Mouse (Mus musculus) megakaryocyte-erythroid progenitor cell, adult 5-6 weeks (primary cell): ENCODE results near the gene Zfp853. TPM values are rescaled to one million over a fixed set of nuclear protein-coding genes. Genes with fewer than 3 reads are reported as not detected.

Source experiments
- ATAC-seq: replicated peaks from 2 replicates; pipeline ENCODE4 v1.8.0; 2016; ENCODE audit warnings: mild to moderate bottlenecking, inconsistent platforms; ENCODE audit not compliant: severe bottlenecking, poor library complexity, low FRiP score, low TSS enrichment
- total RNA-seq, 2 experiments: library from RNA; stranded (forward) in 1 of 2; stranded (reverse) in 1 of 2; fragments of 200-1000, 215-1000 nt in 1 of 2; fragments of >200 nt in 1 of 2; fragmentation: Nextera tagmentation in 1 of 2; gene quantifications; 2 replicates each; pipeline ENCODE4 v1.2.3; 2014 to 2017

The Zfp853 gene
- total RNA-seq (2014; fragmentation: Nextera tagmentation) (not detected in 2 replicates), total RNA-seq (2017) (not detected in 2 replicates)

DNA sequence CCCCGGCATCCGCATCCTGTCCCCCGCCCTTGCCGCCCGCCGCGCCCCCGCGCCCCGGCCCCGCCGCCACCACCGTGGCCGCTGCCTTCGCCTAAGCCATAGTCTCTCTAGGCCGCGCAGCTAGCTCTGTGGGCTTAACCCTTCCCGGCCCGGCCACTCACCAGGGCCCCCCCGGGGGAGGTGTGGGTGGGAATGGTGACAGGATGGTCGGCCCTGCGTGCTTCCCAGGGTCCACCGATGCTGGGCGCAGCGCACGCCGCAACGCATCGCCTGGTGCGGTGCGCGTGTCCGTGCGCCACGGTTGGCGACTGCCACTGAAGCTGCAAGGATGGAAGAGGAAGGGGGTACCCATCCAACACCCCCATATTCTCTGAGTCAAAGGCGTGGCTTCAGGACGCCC, at the start of gene Zfp853:
Gene Zfp853 (minus strand): TSS at position 220 of the 400 bp plus-strand sequence.
- no peak for ATAC-seq

DNA sequence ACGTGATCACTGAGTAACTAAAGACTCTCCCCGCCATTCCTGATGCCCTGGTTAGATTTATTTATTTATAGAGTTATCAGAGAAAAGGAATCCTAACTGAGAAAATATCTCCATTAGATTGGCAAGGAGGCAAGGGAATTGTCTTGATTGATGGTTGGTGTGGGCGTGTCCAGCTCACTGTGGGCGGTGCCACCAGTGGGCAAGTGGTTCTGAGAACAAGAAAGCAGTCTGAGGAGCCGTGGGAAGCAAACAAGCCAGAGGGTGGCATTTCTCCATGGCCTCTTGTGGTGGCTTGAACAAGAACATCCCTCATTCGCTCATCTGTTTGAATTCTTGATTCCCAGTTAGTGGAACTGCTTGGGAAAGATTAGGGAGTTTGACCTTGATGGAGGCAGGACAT, 46.2 kb upstream of the Zfp853 start:
- no peak for ATAC-seq

DNA sequence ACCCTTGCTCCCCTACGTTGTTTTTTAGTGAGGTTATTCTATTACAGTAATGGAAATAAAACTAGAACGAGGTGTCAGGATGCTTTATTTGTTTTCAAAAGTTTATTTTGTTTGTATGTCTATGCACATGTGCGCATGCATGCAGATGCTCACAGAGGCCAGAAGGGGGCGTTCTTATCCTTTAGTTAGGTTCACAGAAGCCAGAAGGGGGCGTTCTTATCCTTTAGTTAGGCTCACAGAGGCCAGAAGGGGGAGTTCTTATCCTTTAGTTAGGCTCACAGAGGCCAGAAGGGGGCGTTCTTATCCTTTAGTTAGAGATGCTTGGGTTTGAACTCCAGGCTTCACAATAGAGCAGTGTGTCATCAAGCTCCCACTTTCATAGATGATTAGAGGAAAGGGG, 43.1 kb upstream of the Zfp853 start:
- peak; percentile 35; the same call in 1 of the 2 replicates for ATAC-seq

DNA sequence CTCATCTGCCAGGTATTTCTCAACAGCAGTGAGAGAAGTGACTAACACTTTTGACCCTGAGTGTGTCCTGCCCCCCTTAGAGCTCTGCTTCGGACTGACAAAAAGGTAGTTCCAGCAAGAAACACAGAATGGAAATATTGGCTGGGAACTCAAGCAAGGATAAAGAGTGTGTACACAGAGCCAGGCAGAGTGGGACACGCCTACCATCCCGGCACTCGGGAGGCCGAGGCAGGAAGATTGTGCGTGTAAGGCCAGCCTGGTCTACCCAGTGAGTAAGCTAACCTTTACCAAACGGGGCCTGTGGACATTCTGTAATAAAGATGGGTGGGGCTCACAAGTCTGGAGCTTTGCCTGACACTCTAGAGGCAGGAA, 41.7 kb upstream of the Zfp853 start:
- ATAC-seq = no peak

DNA sequence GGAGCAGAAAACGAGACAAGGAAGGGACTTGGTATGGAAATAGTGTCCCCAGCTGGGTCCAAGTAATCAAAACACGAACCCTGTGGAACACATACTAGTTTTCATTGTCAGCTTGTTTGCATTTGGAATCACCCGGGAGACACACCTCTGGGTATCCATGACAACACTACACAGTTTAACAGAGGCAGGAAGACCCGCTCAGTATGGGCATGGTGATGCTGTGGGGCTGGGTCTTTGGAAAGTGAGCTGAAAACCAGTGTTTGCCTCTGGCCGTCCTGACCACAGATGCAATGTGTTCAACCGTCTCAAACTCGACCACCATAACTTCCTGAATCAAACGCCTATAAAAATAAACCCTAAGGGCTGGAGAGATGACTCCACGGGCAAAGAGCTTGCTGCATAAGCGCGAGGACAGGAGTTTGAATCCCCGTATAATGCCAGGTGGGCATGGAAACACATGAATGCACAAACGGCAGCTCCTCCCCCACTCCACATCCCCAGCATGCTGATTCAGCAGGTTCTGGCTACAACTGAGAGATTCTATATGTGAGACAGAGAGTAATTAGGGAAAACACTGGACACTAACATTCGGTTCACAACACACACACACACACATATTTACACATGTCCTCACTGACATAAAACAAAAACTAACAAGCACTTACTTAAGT, 41.1 kb upstream of the Zfp853 start:
- ATAC-seq = no peak

DNA sequence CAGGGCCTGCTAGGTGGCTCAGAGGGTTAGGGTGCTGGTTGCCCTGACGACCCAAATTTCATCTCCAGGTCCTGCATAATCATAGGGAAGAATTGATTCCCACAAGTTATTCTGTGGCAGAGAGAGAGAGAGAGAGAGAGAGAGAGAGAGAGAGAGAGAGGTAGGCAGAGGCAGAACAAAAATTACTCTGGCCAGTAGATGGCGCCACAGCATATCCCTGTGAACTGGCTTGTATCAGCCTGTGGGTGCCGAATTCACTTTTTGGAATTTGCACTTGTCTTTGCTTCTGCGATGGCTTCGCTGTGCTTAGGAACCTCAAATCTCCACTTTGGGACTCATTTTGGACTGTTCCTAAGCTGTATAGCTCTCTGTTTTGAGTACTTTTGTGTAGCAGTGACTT, 40.4 kb upstream of the Zfp853 start:
- ATAC-seq = peak; percentile 42; the same call in 1 of the 2 replicates

DNA sequence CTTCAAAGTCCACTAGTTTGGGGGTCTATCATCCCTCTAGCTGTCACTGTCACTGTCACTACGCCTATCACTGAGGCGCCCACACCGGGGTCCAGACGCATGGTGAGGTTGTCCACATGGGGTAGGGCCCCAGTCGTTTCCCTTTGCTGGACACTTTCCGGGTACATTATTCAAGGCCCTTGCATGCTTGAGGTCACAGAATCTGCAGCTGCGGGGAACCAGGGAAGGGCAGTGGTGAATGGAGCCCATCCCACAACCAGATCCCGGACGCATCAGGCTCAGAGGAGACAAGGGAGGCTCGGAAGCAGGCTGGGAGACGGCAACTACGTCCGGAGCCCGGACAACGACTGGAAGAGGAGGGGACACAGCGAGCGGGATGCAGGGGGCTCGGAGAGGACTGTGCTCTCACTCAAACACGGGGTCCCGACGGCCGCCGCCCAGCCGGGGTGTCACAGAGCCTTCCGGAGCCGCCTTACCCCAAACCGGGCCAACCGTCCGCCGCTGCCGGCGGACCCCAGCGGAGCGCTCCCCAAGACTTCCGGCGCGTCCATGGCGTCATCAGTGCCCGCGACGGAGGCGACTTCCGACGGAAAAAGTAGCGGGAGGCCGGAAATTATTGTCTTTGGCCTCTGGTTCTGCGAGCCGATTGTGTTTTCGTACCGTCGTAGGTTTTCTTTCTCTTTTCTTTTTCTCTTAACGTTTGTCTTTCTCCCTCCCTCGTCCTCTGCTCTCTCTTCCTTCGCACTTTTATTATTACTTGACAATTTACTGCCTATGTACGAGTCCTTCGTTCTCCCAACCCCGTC, 35.5 kb upstream of the Zfp853 start, which contains the start of gene Zdhhc4:
Gene Zdhhc4 (minus strand): TSS at position 567 of the 806 bp plus-strand sequence.
- ATAC-seq = peak; percentile 80

DNA sequence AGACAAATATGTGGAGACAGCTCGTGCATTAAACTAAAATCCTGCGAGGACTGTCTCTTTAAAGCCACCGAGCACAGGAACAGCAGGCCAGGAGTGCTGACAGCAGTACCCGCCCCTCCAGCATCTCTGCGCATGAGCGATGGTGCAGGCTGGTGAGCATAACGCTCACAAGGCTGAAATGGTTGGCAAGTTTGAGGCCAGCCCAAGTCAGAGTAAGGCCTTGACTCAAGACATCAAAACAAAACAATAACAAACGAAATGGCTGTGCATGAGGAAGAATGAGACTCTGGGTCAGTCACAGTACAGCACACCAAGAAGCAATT, 23.8 kb upstream of the Zfp853 start:
- no peak for ATAC-seq

DNA sequence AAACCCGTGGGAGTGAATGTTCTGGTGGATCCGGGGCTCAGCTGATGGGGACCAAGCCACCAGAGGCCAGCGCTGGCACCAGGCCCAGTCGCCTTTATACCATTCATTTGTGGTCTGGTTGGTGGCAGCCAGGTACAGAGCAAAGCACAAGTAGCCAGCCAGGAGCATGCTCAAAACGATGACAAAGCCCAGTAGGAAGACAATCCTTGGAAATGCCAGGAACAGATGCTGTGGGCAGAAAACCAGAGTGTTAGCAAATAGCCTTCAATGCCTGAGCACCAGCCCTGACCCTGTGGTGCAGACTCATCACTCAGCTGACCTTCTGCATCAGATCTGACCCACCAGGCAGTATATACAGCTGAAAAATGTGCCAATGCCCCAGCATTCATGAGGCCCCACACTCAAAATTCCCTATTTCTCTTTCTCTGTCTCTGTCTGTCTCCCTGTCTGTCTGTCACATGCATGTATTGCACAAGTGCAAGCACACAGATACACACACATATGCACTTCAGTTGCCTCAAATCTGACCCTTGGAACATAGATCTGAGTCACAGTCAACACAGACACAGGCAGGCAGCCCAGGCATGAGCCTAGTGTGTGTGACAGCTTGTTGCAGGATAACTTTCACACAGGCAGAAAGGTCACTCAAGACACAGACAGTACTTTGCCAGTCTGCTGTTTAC, 23.3 kb upstream of the Zfp853 start:
- ATAC-seq = no peak

DNA sequence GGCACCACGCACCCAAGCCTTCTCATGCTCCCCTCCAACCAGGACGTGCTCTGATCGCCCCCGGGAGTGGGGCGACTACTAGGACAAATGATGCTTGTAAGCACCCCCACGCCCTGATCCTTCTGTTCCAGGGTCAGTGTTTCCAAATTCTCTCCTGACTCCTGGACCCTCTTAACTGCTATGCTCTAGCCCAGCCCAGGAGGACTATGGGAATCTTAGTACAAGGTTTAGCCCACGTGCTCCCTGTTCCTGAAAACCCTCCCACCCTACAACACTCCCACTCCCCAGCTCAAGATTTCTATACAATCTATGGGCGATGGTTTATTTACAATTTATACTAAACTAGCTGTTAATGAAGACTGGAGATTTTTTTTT, 22.1 kb upstream of the Zfp853 start:
- ATAC-seq = no peak

DNA sequence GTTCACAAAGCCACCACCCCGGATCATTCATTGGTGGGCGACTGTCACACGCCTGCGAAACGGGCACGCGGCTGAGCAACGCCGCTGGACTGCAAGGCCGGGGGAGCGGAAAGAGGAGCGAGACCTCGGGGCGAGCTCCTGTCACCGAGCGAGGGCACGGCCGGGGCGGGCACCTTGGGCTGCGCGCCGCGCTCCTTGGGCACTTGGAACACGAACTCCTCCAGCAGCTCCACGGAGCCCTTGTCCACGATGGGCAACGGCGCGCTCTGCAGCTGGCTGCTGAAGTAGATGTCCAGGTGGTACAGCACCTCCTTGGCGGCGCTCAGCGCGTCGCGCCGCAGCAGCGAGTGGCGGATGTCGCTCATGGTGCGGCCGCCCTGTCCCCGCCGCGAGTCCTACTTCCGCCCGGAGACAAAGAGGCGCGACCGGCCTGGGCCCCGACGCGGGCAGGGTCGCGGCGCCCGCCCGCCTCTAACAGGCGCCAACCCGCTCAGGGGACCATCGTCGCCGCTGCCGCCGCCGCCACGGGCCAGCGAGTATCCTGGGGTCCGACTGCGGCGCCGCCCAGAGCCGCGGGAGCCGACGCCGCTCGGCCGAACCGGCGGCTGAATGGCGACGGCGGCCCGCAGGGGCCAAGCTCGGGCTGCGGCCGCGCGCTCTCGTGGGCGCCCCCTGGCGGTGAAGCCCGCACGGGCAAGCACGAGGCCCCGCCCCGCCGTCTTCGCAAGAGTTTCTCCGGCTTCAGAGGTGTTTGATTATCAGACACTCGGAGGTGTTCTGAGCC, 21.5 kb upstream of the Zfp853 start, which contains the start of gene E130309D02Rik:
Gene E130309D02Rik (minus strand): TSS at position 631 of the 784 bp plus-strand sequence.
- ATAC-seq = peak; percentile 56

DNA sequence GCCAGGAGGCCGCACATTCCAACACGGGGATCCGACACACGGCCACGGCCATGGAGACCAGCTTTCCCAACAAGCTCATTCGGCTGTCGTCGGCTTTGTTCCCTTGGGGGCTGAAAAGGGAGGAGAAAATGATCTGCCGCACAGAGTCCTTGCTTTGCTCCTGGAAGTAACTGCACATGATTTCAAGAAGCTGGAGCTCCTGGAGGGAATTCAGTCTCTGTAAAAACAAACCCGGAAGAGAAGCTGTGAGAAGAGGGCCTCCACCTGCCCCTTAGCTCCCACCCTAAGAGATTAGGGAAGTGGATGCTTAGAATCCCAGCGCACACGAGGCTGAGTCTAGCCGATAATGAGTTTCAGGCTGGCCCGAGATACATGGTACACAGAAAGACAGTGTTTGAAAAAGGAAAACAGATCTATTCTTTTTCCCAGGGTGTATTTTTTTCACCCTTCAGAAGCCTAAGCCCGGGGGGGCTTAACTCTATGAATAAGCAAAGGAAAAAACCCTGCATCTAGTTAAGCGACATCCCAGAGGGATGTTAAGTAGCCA, 20.8 kb upstream of the Zfp853 start:
- ATAC-seq = 0 out of 2 replicates have a peak, but pooled peaks have one; percentile 38

DNA sequence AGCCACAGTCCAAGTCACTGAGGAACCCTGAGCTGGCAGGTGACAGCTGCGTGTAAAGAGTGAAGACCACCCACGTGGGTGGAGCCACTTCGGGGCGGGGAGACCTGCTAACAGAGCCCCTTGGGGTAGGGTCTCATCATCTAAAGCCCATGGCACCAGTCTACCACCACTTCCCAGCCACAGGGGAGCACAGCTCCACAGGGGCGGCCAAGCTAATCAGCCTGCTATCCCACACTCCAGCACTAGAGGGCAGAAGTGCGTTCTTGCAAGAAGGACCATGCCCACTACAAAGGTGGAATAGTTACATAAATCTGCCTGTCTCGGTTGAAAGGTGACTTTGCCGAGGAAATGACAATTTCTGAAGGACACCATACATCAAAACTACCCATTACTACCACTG, 18.5 kb upstream of the Zfp853 start:
- peak; percentile 61 for ATAC-seq

DNA sequence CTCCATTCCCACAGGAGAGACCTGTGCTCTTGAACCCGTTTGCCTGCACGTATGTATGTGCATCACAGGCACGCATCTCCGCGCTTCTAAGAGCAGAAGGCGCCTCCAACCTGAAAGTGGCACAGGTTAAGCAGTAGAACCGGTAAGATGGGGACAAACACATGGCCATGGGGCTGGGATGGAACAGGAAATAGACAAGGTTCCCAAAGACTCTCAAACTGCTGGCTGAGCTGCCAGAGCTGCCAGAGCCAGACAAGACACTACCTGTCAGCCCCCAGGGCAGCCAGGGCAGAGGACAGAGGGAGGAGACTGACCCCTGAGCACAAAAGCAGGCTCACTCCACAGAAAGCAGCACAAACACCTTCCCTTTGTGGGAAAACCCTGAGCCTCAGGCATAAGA, 16.5 kb upstream of the Zfp853 start:
- no peak for ATAC-seq

DNA sequence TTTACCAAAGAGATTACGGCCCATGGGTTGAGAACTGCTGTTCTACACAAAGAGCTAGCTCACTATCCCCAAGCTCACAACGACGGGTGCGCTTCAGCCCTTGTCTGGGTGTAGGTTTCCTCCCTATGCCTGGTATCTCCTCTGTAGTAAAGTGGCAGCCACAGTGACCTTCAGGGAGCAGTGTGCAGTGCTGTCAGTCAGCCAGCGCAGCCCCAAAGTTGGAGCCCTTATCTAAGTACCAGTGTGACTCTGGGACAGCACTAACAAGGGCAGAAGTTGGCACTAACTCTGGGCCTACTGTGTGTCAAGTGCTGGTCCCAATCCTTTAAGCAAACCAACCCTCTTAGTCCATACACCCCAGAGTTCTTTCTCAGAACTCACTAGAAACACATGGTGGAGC, 15.4 kb upstream of the Zfp853 start:
- ATAC-seq = no peak

DNA sequence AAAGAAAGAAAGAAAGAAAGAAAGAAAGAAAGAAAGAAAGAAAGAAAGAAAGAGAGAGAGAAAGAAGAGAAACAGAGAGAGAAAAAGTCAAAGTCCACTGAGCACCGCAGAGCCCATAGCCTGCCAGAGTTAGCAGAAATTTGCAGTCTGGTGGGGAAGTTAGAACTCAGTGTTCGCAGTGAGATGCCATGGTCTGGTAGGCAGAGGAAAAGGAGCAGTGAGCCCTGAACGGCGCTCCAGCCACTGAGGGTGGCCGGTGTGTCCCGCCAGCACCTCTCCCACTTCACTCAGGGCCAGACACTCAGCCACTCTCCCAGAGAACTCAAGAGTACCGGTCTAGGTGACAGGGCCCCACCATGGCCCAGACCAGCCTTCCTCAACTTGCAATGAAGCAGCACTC, 10.8 kb upstream of the Zfp853 start:
- no peak for ATAC-seq

DNA sequence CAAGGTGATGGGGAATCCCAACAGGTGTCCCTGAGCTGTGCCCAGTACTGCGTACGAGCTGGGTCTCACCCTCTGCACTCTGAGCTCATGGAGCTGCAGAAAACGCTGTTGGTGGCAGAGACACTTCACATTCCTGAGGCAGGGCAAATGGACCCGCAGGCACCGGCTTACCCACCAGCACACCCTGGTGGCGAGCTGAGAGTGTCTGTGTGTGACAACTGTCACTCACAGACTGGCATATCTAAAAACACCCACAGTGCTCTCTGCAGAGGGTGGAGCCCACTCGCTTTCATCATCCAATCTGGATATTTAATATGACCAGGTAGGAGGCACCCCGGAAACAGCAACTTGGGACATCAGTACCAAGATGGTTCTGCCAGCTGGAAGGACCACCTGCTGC, 7.9 kb upstream of the Zfp853 start:
- peak; percentile 72 for ATAC-seq

DNA sequence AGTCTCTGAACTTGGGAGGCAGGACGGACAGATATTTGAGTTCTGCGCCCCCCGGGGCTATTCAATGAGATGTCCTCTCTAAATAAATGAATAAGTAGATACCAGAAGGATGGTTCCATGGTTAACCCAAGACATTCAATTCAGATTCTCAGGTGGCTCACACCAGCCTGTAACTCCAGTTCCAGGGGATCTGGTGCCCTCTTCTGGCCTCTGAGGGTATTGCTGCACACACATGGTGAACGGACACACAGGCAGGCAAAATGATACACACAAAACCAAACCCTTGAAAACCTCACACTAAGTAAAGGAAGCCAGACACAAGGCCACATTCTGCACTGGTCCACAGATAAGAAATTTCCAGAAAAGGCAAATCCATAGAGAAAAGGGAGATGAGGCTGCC, 6.3 kb upstream of the Zfp853 start:
- no peak for ATAC-seq

DNA sequence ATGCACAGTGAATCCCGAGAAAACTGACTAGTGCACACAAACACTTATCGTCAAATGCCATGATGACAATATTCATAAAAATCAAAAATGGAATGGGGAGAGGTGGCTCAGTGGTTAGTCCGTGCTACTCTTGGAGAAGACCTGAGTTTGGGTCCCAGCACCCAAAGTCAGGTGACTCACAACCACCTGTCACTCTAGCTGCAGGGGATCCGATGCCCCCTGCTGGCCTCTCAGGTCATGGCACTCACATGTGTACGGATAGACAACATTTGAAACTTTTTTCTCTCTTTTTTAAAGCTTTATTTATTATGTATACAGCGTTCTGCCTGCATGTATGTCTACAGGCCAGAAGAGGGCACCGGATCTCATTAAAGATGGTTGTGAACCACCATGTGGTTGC, 5.0 kb upstream of the Zfp853 start:
- no peak for ATAC-seq
